Mouse (Mus musculus) E14TG2a.4 (cell line): ENCODE data around the gene Vkorc1.
"Not testable (repeated sequence)": the region's sequence is repeated elsewhere in the genome, so short reads cannot be mapped to it uniquely, and the experiment has no call there.

Experiments used
- H3K27me3 ChIP-seq: 2 replicates; pipeline ENCODE4 v1.6.1; 2014; ENCODE audit warnings: low read length, control low read depth; ENCODE audit not compliant: insufficient read depth
- H3K36me3 ChIP-seq: 2 replicates; pipeline ENCODE4 v1.6.1; 2014; ENCODE audit warnings: low read length, control low read depth; ENCODE audit not compliant: insufficient read depth
- H3K4me1 ChIP-seq: replicated peaks from 2 replicates; pipeline ENCODE4 v1.6.1; 2014; ENCODE audit warnings: low read depth, low read length, control low read depth
- H3K4me3 ChIP-seq: replicated peaks from 2 replicates; pipeline ENCODE4 v1.5.1; 2014; ENCODE audit warnings: mild to moderate bottlenecking, low read length
- H3K9me3 ChIP-seq: 2 replicates; pipeline ENCODE4 v1.6.1; 2014; ENCODE audit warnings: low read length, control low read depth
- CTCF ChIP-seq: conservative IDR thresholded peaks from 2 replicates; pipeline ENCODE4 v1.5.1; 2014; ENCODE audit warnings: low read length
- NANOG ChIP-seq: IDR thresholded peaks from 2 replicates; pipeline ENCODE4 v1.6.1; 2014; ENCODE audit warnings: borderline replicate concordance, low read length, mixed read lengths
- POU5F1 ChIP-seq: IDR thresholded peaks from 2 replicates; pipeline ENCODE4 v1.6.1; 2014; ENCODE audit warnings: low read length, borderline replicate concordance

Gene Vkorc1

DNA sequence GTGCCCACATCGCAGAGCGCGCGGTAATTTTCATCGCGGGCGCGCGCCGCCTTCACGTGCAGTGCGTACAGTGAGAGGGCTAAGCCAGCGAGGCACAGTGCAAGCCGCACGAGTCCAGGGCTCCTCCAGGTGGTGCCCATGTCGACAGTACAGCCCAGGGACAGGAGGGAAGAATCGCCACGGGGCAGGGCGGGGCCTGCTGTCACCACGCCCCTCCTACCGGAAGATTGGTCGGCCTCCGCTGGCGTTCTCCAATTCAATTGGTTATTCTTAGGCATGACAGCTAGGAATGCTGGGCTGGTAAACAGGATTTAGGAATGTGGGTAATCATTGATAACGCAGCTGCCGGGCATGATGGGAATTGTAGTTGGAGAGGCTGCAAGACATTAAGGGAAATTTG lies at the start of gene Vkorc1, which contains the start of gene Gm21974:
Gene Vkorc1, minus strand, starts transcription at position 176 of the 400 bp plus-strand sequence.
Gene Gm21974, minus strand, starts transcription at position 13 of the 400 bp plus-strand sequence.
- Histone ChIP-seq H3K36me3 (peaks cover 41% of the 10 kb centered on the region), H3K9me3 (no peaks in the 10 kb centered on the region), H3K4me1 (peaks cover 63% of the 10 kb centered on the region), H3K4me3 (peak within 1 kb of the TSS; percentile 92), H3K27me3 (no peaks in the 10 kb centered on the region)
- TF ChIP-seq CTCF = no peak
- TF ChIP-seq NANOG = peak; percentile 14; the same call in 1 of the 2 replicates

DNA sequence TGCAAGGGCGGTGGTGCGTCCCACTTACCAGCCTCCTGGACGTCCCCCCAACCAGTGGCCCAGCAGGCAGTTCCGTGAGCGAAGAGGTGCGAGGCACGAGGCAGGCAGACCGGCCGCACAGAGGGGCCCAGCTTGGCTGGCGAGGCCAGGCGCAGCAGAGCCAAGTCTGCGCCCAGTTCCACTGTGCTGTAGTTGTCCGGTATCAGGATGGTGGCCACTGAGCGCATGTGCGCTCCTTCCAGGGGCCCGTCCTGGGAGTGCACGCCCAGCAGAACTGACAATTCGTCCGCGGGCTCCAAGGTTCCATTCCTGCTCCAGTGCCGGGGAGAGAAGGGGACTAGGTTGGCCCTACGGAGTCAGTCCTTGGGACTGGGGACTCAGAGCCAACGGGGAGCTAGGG lies 49.2 kb upstream of the Vkorc1 start:
- Histone ChIP-seq H3K9me3 (no peaks in the 10 kb centered on the region), H3K4me1 (peaks cover 31% of the 10 kb centered on the region), H3K36me3 (no peaks in the 10 kb centered on the region), H3K4me3 (peak overlapping the region; percentile 75), H3K27me3 (peaks cover 46% of the 10 kb centered on the region)
- TF ChIP-seq POU5F1 (no peak), CTCF (no peak), NANOG (no peak)

DNA sequence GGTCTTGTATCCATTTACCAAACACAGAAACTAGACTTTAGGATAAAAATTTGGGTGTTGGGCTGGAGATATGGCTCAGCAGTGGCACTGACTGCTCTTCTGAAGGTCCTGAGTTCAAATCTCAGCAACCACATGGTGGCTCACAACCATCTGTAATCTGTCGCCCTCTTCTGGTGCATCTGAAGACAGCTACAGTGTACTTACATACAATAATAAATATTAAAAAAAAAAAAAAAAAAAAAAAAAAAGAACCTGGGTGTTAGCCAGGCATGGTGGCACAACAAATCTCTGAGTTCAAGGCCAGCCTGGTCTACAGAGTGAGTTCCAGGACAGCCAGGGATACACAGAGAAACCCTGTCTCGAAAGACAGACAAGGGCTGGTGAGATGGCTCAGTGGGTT lies 46.7 kb upstream of the Vkorc1 start:
- not testable (repeated sequence) for H3K9me3 ChIP-seq, H3K4me3 ChIP-seq, H3K36me3 ChIP-seq
- Histone ChIP-seq H3K27me3 (peaks cover 46% of the 10 kb centered on the region), H3K4me1 (peaks cover 30% of the 10 kb centered on the region)
- peak; percentile 20; the same call in 1 of the 2 replicates for TF ChIP-seq CTCF

DNA sequence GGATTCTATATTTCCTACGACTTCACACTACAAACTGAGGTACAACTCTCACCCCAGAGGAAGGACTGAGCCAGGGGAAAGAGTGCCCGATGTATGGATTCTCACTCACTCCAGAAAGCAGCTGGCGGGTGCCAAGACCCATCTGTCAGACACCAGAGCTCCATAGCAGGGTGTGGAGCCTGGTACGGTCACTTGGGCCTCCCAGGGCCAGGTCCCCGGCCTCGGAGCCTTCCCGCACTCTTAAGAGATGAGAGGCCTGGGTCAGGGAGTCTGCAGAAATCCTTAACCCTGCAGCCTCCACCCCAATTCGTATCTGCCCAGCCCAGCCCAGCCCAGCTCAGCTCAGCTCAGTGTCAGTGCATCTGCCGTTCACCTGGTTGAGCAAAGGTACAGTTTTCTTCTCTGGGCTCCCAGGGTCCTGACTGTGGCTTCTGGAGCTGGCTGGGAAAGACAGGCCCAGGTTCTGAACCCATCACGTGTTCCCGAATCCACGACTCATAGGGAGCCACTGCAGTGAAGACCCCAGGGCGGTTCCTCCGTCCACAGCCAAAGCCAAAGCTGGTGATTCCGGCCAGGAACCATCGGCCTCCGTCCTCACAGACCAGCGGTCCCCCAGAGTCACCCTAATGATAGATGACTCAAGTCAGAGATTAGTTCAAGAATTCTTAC lies 40.9 kb upstream of the Vkorc1 start:
- Histone ChIP-seq H3K4me3 (peak overlapping the region; percentile 94), H3K4me1 (peaks cover 49% of the 10 kb centered on the region), H3K27me3 (0 out of 2 replicates have a peak, but pooled peaks cover 3% of the 10 kb centered on the region), H3K9me3 (no peaks in the 10 kb centered on the region), H3K36me3 (no peaks in the 10 kb centered on the region)
- TF ChIP-seq CTCF (no peak), POU5F1 (no peak), NANOG (no peak)

DNA sequence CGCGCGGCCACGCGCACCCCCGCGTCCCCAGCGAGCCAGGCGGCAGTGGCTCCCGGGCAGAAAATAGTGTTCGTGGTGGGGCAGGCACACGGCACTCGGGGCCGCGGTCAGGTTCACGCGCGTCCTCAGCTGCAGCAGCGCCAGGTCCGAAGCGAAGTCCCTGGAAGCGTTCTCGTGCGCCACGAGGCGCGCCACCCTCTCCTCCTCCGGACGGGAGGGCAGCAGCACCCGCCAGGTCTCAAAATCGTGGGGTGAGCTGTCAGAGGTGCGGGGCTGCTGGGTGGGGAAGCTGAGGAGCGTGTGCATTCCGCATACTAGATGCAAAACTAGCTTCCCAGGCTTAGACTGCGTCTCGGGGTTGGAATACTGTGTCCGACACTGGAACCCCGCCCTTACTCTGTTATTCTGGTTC lies 40.3 kb upstream of the Vkorc1 start:
- no peaks in the 10 kb centered on the region for H3K36me3 ChIP-seq
- TF ChIP-seq NANOG = no peak
- no peak for TF ChIP-seq CTCF
- TF ChIP-seq POU5F1 = no peak
- H3K4me3 ChIP-seq = peak overlapping the region; percentile 94
- no peaks in the 10 kb centered on the region for H3K27me3 ChIP-seq
- H3K9me3 ChIP-seq = no peaks in the 10 kb centered on the region
- H3K4me1 ChIP-seq = peaks cover 55% of the 10 kb centered on the region

DNA sequence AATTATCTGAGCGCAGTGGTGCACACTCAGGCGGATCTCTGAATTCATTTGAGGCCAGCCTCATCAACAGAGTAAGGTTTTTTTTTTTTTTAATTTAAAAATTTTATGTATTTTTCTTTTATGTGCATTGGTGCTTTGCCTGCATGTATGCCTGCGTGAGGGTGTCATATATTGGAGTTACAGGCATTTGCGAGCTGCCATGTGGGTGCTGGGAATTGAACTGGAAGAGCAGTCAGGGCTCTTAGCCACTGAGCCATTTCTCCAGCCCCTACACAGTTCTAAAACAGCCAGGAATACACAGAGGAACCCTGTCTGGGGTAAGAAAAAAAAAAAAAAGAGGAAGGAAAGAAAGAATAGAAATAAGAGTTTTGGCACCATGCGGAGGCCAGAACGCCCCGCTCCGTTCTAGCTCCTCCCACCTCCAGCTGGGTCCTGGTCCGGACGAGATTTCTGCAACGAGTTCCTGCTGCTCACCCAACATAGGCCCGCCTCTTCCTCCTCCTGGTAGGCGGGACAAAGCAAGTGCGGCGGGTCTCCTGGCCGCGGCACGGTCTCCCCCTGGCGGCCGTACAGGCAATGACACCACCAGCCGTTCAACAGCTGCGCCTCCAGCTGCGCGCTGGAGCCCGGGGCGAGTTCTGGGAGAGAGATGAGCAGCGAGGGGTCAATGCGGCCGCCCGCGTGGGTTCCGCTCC lies 39.8 kb upstream of the Vkorc1 start:
- Histone ChIP-seq H3K27me3 (no peaks in the 10 kb centered on the region), H3K4me3 (peak overlapping the region; percentile 94), H3K4me1 (peaks cover 61% of the 10 kb centered on the region), H3K36me3 (no peaks in the 10 kb centered on the region), H3K9me3 (no peaks in the 10 kb centered on the region)
- TF ChIP-seq NANOG (no peak), CTCF (peak; percentile 65)

DNA sequence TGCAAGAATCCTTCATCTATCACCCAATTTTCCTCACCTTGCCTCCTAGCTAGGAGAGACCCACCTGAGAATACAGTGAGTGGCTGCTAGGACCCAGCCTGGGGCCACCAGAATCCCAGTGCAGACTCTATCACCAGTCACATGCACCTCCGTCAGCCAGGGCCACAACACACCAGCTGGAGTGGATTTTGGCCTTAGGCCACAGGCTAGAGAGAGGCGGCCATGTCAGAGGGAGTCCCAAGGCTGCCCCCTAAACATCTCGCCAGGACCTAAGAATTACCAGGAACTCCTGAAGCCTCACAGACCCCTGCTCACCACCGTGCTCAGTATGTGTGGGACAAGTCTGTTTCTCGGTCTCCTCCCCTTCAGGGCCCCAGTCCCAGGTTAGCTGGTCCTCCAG lies 38.7 kb upstream of the Vkorc1 start:
- H3K27me3 ChIP-seq = peaks cover 2% of the 10 kb centered on the region; the same call in 1 of the 2 replicates
- no peaks in the 10 kb centered on the region for H3K36me3 ChIP-seq
- H3K4me3 ChIP-seq = peak overlapping the region; percentile 94
- TF ChIP-seq POU5F1 (no peak), CTCF (no peak)
- H3K4me1 ChIP-seq = peaks cover 72% of the 10 kb centered on the region
- no peaks in the 10 kb centered on the region for H3K9me3 ChIP-seq

DNA sequence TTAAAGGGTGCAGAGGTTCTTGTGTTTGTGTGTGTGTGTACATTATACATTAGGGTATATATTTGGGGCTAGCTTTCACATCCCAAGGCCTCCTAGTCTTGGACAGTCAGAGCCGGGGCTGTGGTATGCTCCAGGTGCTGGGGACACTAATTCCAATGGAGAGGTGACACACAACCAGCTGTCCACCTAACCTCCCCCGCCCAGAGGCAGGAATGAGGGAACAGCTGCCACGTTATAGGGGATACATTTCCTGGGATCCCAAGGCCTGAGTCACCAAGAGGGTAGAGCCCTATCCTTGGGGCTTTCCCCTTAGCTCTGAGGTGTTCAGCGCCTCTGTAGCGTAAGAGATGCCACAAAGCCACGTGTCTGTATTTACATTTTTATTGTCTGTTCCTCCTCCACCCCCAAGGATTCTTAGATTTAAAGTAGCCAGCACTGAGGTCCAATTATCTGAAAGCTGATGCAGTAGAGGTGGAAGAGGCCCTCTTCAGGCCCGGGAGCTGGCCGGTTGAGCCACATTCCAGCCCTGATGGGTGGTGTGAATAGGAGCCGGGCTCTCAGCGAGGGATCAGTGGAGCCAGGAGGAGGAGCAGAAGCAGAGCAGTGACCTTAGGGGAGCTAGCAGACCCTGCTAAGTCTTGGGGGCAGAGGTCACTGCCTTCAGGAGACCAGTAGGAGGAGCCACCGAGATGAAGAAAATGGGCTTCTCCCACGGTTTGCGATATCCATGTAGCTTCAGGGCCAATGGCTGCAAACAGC lies 37.0 kb upstream of the Vkorc1 start:
- H3K4me3 ChIP-seq = peak overlapping the region; percentile 94
- H3K36me3 ChIP-seq = peaks cover 5% of the 10 kb centered on the region
- peaks cover 2% of the 10 kb centered on the region; the same call in 1 of the 2 replicates for H3K27me3 ChIP-seq
- TF ChIP-seq POU5F1 (no peak), CTCF (peak; percentile 26; the same call in 1 of the 2 replicates), NANOG (peak; percentile 73)
- peaks cover 87% of the 10 kb centered on the region for H3K4me1 ChIP-seq
- H3K9me3 ChIP-seq = peaks cover 4% of the 10 kb centered on the region; the same call in 1 of the 2 replicates
